Mouse (Mus musculus) lung, adult 18-20 months (tissue): Measurements from ENCODE around the gene Lmo7.
A peak's percentile ranks its signal among the peaks of the same experiment; 100 is the strongest.

Experiments
- DNase-seq, 2 experiments: peaks; one replicate each; pipeline ENCODE4 v3.0.0; 2022; ENCODE audit warnings: mixed read lengths in 2 of 2

Gene Lmo7

DNA sequence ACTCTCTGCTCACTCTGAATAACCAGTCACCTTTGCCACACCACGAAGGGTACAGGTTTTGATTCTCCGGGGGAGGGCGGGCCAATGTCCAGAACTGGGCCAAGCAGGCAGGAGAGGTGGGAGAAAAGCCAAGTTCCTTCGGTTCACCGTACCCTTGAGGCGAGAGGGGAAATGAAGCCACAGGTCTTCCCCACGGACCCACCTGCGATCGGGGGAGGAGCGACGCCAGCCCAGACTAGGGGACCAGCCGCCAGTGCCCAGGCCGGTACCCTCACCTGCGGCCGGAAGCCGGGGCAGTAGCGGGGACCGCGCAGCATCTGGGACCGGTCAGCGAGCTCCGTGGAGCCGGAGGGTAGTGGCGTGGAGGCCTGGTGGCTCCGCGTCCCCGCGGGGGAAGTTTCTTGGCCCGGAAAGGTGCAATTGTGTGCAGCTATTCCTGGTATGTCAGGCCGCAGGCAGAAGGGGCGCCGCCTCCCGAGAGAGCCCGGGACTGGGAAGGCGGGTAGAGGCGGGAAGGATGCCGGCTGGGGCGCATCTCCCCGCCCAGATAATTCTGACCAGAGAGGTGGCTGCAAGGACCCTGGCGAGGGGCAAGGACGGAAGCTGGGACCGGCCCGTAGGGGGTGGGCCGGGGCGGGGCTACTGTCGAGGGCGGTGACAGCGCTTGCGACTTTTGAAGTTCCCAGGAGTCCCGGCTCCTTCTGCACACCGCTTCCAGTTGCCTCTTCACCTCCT is at the start of gene Lmo7, which contains the start of gene Gm9922:
Lmo7 (plus strand) TSS at position 721 of the 735 bp plus-strand sequence.
Gm9922 (minus strand) TSS at position 578 of the 735 bp plus-strand sequence.
- DNase-seq = peak; percentile 77 to 82

DNA sequence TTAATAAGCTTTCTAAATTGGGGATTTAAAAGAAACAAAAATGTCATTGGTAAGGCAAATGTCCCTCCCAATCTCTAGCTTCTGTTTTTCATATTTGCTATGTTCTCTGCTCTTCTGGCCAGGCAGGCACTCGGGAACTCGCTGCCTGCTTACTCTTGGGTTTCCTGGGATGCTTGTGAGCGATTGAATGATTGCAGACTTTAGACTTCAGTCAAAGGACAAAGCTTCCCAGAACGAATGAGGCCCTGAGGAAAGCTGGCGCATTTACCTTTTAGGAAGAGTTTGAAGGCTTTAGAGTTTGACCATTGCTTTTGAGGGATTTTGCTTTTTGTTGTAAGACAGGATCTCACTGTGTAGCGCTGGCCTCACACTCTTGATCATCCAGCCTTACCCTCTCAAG is 42.1 kb upstream of the Lmo7 start:
- DNase-seq = no peak

DNA sequence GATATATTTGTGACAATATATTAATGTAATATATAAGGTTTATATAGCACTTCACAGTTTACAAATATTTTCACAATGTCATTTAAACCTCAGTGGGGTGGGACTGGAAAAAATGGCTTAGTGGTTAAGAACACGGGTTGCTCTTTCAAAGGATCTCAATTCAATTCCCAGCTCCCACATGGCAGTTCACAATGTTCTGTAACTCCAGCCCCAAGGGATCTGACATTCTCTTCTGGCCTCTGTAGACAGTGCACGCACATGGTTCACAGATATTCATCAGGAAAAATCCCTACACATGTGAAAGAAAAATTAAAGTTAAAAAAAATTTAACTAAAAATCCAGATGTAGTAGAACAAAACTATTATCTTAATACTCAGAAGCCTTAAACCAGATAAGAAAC is 41.4 kb upstream of the Lmo7 start:
- no peak for DNase-seq

DNA sequence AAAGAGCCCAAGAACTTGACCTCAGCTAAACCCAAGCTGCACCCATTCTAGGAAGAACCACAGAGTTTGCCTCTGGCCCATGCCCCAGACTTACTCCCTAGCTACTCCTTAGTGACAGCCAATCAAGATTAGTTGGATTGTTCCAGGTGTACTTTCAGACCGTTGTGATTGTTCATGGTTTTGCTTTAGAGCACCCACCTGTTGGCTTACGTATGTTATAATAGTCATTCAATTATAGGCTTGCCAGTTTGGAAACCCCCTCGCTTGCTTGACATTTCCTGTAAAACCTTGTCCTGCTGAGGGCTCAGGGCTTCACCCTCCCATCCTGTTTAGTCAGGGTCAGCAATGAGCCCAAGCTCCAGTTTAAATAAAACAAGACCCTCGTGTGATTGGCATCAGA is 25.3 kb upstream of the Lmo7 start:
- no peak for DNase-seq

DNA sequence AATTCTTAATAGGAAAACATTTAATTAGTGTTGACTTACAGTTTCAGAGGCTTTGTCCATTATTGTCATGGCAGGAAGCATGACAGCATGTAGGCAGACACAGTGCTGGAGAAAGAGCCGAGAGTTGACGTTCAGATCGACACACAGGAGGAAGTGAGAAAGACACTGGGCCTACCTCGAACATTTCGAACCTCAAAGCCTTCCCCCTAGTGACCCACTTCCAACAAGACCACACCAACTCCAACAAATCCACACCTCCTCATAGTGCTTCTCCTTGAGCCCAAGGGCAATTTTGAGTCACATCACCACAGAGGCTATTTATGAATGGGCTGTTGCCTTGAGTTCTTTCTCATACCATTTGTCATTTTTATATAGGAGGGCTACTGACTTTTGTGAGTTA is 22.7 kb upstream of the Lmo7 start:
- DNase-seq = no peak

DNA sequence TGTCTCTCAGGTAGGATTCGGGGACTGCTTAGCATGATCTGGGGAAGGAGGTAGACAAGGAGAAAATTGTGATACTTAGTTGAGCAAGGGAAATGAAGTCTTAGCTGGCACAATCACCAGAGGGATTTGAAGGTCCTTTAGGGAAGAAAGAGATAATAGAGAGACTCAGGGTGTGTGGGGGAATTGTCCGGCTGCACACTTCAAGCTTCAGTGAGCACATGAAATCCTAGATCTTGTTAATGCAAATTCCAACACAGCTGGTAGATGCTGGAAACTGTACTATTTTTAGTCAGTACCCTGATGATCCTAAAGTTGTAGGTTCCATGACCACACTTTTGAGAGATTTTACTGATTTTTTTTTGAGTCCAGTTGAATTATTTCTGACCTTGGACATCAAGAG is 15.3 kb upstream of the Lmo7 start:
- no peak for DNase-seq

DNA sequence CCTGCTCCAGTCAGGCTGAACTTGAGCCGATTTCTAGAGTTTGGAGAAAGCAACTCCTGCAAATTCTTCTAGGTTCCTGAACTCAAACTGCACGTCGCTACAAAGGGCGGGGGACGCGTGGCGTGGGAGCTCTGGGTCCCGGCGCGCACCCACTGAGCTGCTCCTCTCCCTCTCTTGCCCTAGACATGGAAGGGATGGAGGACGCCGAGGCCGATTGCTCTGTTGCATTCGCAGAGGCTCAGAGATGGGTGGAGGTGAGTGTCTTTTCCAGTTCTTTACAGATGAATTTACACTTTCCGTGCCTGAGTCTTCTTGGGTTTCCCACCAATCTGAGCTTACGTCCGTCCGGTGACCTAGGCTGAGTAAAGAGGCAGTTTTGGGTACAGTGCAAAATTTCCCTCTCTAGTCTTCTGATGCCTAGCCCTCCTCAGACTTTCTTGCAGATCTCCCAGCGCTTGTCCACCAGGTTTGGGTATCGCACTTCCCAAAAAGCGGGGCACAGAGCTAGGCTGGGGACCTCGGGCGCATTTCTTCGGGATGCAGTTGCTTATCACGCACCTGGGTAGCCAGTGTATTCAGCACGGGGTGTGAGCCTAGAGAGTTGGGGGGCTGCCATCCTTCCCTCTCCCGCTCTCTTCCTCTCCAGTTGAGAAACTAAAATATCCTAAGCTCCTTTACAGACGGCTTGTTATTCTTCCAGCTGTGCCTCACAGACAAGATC is 375 bp downstream of the Lmo7 start:
- no peak for DNase-seq

DNA sequence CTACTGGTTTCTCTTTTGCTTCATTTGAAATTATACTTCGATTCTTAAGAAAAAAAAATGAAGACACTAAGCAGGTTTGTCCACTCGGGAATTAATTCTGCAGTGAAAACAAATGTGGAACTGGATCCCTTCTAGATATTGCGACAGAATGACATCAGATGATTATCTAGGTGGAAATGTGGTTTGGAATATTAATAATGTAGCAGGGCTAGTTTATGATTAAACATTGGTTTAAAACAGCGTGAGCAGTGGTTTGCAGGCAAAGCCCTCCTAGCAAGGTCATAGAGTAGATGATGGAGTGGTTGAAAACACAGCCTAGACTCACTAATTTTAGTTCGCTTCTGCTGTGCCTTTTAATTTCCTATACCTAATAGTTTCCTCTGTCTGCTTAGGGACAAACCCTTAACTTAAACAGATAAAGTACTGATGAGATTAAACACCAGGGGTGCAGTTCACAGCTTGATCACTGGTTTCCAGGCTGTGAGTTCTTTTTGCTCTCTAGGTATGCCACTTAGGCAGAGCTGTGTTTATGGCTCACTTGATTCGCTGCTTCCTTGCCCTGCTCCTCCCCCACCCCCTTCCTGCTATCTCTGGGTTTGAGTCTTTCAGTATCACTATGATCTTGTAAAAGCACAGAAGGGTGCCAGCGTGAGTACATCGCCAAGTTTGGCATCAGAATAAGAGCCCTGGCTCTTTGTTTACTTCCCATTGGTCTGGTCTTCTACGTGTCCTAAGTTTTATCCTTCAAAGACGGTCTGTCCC is 4.0 kb downstream of the Lmo7 start:
- no peak for DNase-seq

DNA sequence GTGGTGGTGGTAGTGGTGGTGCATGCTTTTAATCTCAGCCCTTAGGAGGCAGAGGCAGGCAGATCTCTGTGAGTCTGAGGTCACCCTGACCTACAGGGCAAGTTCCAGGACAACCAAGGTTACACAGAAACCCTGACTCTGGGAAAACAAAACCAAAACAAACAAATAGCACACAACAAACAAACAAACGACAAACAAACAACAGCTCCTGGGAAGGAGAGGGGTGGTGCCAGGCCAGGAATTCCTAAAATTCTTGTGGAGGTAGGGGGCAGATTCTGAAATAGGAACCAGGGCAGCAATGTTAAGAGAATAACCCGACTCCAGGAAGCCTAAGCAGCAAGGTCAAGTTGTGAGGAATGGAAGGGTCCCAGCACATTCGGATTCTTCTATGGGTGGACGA is 7.7 kb downstream of the Lmo7 start:
- DNase-seq = no peak

DNA sequence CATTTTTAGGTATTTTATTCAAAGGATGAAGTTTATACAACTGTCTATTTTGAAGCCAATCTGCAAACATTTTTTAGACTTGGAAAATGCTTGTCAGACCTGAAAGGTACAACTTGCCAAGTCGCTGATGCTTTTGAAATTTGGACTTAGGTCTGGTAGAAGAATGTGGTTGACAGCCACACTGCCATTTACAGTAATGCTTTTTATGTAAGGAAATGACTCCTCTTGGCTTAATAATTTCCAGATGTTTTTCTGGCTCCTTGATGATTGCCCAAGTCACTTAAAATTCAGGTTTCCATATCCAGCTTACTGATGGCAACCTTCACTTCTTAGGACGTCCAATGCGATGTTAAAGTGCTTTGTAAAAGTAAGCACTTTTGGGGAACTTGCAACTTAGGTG is 16.9 kb downstream of the Lmo7 start:
- DNase-seq = no peak

DNA sequence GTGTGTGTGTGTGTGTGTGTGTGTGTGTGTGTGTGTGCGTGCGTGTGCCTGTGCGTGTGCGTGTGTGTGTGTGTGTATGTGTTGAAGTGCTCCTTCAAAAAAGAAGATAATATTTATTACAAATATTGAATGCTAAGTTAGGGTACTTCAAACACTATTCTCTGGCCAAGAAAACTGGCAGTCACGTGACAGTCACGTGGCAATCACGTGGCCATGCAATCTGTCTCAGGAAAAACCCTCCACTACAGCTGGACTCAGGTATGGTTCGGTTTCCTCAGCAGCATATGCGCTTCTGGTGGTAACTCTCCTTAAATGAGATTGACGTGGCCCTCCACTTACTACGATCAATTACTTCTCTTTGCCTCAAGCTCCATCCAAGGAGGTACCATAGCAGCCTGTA is 18.1 kb downstream of the Lmo7 start:
- DNase-seq = no peak

DNA sequence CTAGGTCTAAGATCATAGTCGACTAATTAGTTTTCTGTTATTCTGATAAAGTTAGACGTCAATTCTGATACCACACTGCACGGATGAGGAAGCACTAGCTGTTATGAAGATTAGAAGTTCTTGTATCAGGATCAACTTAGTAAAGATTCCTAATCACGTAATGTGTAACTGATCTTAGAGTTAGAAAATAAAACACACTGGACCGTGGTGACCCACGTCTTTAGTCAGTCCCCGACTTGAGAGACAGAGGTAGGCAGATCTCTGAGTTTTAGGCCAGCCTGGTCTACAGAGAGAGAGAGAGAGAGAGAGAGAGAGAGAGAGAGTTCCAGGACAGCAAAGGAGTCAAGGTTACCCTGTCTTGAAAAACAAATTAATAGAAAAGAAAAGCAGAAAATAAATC is 18.7 kb downstream of the Lmo7 start:
- DNase-seq = no peak

DNA sequence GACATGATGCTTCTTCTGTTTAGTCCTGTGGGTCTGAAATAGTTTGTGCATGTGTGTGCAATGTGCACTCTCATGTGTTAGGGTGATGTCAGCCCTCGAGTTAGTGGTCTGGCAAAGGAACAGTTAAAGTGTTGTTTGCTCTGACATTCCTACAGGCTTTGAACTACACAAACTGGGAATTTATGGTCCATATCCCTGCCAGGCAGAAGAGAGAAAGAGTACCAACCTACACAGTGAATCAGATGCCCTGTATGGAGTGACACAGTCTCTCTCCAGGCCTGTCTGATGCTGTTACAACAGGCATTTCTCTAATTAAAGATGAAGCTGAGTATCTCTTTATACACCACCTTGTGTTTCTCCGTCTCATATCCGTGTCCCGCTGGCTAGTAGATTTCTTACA is 21.2 kb downstream of the Lmo7 start:
- DNase-seq = no peak

DNA sequence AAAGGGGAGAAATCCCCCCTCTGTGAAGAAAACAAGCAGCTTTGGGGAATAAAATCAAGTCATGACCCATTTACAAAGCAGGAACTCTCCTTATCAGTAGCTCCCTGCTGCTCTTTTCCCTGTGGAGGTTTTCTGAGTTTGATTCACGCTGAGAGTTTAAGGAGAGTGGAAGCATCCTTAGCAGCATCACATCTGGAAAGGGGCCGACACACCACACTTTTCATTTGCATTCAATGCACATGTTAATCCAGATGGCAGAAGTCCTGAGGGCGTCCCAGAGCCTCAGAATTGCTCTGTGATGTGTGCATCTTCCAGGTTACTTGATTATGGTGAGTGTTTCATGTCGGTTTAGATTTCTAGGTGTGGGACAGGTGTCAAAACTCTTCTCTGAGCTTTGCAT is 25.7 kb downstream of the Lmo7 start:
- DNase-seq = no peak

DNA sequence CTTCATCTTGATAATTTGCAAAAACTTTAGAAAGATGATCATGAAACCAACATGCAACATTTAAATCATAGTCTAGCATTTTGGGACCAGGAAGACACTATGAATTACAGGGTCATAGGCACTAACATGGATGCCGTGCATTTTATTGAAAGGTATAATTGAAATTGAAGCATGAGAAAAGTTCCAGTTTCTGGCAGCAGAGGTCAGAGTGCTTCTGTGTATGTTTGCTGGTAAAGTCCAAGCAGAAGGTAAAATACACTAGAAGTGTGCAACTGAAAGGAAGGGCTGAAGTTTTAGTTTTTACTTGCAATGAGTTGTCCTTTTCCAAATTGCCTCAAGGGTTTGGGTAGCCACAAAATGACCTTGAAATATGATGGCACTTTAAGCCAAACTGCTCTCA is 32.5 kb downstream of the Lmo7 start:
- no peak for DNase-seq

DNA sequence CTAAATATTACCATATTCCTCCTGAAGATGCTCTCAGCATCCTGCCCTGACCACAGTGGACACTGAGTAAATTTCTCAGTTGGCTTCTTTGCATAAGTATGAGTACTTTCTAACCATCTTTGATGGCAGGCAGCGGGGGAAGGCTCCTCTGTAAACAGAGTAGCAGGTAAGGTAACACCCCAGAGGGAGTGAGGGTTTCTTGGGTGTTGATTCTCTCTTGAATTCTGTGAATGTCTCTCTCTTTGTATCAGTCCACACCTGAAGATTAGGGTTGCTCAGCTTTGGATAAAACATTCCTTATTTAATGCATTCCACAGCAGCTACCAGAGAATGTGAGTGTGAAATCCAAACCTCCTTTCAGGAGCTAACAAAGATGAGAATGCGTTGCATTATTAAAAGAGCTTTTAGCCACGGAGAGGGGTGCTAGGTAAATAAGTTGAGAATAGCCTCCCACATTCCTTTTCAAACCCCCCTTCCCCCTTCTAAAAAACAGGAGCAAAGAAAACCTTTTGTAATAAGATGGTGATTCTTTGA is 34.1 kb downstream of the Lmo7 start:
- DNase-seq = no peak

DNA sequence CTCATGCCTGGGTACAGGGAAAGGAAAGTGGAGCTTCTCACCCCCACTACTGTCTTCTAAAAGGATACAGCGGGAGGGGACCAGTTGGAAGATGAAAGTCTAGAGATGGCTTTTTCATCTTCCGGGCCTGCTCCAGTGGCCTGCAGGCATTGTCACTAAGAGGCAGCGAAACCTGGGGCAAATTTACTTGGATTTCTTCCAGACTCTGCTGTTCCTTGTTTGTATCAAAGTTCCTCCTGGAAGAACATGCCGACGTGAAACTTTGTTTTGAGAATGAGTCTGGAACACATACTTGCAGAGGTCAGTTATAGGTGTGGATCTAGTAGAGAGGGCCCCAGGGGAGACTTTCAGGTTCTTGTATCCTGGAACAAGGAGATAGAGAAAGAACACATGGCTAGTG is 41.6 kb downstream of the Lmo7 start:
- DNase-seq = no peak

DNA sequence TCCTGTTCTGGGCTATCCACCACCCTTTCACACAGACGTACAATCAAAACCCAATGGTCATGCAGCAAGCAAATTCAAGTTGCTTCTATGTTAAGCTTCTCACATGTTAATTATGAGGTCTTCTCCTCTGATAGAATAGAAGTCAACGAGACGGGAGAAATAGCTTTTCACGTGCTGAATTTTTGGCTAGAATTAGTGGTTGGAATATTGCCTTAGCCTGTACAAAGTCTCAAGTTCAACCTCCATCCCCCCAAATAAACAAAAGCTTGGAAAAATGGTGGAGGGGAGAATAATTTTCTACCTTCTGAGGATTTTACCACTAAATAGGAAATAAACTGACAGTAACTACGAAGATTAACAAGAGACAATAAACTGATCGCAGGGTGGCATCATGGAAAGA is 42.0 kb downstream of the Lmo7 start:
- DNase-seq = no peak

DNA sequence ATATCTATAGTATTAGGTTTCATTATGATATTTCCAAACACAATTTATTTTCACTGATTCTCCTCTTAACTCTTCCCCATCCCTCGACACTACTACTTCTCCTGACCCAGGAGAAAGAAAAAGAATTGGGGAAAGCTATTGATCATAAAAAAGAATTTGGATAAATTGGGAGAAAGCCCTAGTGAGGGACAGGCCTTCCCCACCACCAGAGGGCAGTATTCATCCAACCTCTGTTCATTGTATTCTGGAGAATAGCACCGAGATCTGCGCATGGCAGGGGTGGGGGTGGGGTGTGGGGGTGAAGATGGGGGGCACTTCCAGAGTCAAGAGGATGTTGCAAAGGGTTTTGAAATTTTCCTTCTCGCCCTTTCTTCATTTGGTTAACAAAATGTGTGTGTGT is 44.9 kb downstream of the Lmo7 start:
- peak in 1 of 2 experiments; percentile 36 for DNase-seq

DNA sequence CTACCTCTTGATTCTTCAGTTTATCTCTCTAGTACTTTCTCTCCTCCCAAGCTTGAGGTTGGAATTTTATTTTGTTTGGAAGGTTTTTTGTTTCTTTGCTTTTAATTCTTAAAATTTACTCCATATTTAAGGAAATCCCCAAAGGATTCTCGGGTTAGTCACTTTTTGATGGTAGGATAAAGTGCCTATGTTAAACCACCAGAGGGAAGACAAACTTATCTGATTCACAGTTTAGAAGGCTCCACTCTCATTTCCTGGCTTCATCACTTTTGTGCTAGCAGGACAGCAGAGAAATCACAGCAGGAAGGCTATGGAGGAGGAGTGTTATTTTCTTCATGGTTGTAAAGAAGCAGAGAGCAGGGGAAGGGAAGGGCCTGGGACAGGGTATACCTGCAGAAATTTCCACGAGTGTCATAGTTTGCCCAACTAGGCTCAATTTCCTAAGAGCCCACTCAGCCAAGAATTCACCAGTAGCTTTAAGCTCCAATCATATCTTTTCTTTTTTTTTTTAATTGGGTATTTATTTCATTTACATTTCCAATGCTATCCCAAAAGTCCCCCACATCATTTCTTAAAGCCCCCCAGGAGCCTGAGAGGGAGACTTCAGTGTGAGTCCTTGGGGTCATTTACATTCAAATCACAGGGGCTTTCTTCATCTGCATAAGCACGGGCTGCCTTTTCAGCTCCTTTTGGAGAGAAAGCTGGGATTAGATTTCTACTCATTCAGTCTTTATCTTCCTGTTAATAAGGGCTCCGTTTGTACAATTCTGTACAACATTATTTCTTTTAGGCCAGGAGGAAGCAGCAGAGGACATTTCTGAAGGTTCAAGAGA is 46.8 kb downstream of the Lmo7 start:
- DNase-seq = no peak

DNA sequence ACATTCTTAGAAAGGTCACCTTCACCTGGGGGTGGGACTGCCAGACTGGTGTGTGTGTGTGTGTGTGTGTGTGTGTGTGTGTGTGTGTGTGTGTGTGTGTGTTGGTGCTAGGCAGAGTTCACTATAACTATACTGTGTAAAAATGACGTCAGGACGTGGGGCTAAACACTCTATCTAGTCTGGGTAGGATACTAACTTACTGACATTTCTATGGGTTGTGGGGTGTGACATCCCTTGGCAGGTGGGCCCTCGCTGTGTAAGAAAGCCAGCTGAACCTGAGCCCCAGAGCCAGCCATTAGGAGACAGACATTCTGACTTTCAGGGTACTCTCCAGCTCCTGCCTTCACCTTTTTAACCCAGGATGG is 47.4 kb downstream of the Lmo7 start:
- DNase-seq = no peak

DNA sequence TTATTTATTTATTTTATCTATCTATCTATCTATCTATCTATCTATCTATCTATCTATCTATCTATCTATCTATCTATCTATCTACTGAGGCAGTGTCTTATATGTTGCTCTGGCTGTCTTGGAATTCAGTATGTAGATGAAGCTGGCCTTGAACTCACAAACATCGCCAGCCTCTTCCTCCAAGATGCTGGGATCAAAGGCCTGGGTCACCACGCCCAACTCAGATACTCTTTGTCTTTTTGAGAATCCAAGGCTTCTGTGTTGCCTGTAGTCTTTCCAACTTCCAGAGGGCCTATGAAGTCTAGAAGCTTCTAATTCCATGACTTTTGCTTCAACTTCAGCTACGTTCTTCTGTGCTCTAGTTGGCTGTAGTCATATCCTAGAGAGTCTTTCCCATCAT is 48.7 kb downstream of the Lmo7 start:
- no peak for DNase-seq

DNA sequence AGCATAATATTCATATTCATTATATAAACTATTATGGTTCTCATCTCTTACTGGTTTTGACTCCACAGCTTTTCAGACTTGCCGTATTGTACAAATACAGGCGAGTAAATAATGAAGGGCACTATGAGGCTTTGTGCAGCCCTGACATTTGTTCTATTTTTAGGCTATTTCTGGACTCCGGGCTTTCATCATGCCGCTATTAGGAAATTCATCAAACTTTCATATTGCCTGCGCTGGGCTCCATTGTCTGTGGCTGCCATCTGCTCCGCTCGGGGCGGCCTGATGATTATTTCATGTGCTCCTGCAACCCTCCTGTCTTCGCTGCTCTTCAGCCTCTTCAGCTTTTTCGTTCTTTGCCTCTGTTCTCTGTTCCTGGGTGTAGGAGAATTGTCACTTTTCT is 50.3 kb downstream of the Lmo7 start:
- DNase-seq = no peak
